Mouse (Mus musculus): Measurements from ENCODE around the gene Vangl2.
A peak's percentile ranks its signal among the peaks of the same experiment; 100 is the strongest.

The Vangl2 gene

GRCm38 (mm10) chr1:172027010-172027808 is 1.0 kb downstream of the Vangl2 start:
- DNase-seq, result peak; percentile 87 to 96

- DNase-seq, result no peak
Observed at GRCm38 (mm10) chr1:172026201-172026901, 1.9 kb downstream of the Vangl2 start.

- DNase-seq, result no peak
Observed at GRCm38 (mm10) chr1:172025201-172025904, 2.9 kb downstream of the Vangl2 start.

GRCm38 (mm10) chr1:172024140-172024895 is 3.9 kb downstream of the Vangl2 start:
- no peak for DNase-seq

GRCm38 (mm10) chr1:172019863-172020521 is 8.3 kb downstream of the Vangl2 start:
- no peak for DNase-seq

GRCm38 (mm10) chr1:172019339-172019738 is 8.9 kb downstream of the Vangl2 start:
- DNase-seq, result no peak

- DNase-seq, result no peak
Observed at GRCm38 (mm10) chr1:172018336-172019311, 9.6 kb downstream of the Vangl2 start.

GRCm38 (mm10) chr1:172017517-172018070 is 10.7 kb downstream of the Vangl2 start:
- DNase-seq, result no peak

GRCm38 (mm10) chr1:172016660-172017516 is 11.4 kb downstream of the Vangl2 start:
- DNase-seq, result no peak

- no peak for DNase-seq
Observed at GRCm38 (mm10) chr1:172016031-172016430, 12.2 kb downstream of the Vangl2 start.

GRCm38 (mm10) chr1:172015312-172015939 is 12.8 kb downstream of the Vangl2 start:
- DNase-seq, result no peak

GRCm38 (mm10) chr1:172014771-172015170 is 13.5 kb downstream of the Vangl2 start:
- DNase-seq, result no peak

- peak; percentile 65 to 86 for DNase-seq
Observed at GRCm38 (mm10) chr1:172012030-172012429, 16.2 kb downstream of the Vangl2 start.

- DNase-seq, result no peak
Observed at GRCm38 (mm10) chr1:172010042-172010824, 18.0 kb downstream of the Vangl2 start.

GRCm38 (mm10) chr1:172009406-172009805 is 18.8 kb downstream of the Vangl2 start:
- DNase-seq, result no peak

GRCm38 (mm10) chr1:172008351-172008750 is 19.9 kb downstream of the Vangl2 start:
- no peak for DNase-seq

GRCm38 (mm10) chr1:172007761-172008160 is 20.5 kb downstream of the Vangl2 start:
- DNase-seq, result no peak

- no peak for DNase-seq
Observed at GRCm38 (mm10) chr1:172001665-172002064, 26.6 kb downstream of the Vangl2 start.

Measured in kidney, postnatal 36 days (tissue).